Mouse (Mus musculus): ENCODE measurements around the gene F12. TPM values are rescaled to one million over a fixed set of nuclear protein-coding genes. Genes with fewer than 3 reads are reported as not detected.
A peak's percentile ranks its signal among the peaks of the same experiment; 100 is the strongest.

F12 gene
- polyA plus RNA-seq, 1 experiment = 0.41 TPM

GRCm38 (mm10) chr13:55374206-55374924 lies 52.2 kb downstream of the F12 start:
- TF ChIP-seq CTCF (IDR thresholded peaks at IDR 0.05; ENCODE audit: extremely low read depth, insufficient read length, insufficient replicate concordance, low read depth, low read length) (no peak), POLR2A (IDR thresholded peaks at IDR 0.05; ENCODE audit: low read depth, low read length) (no peak)
- H3K27ac ChIP-seq (ENCODE audit: insufficient read depth, low read depth, low read length) = peak overlapping the region; percentile 75
- no peak overlapping the region for H3K4me3 ChIP-seq (ENCODE audit: low read depth, low read length)
- 31% methylated on average over 6 of the region's 6 CpGs for WGBS
- H3K27me3 ChIP-seq (ENCODE audit: control insufficient read depth, insufficient read depth, low read length) = no peaks in the 10 kb centered on the region
- H3K4me1 ChIP-seq (ENCODE audit: control insufficient read depth, insufficient read depth, insufficient read length, low read length) = peaks cover 61% of the 10 kb centered on the region
- no peaks in the 10 kb centered on the region for H3K36me3 ChIP-seq (ENCODE audit: control insufficient read depth, insufficient read depth, low read length)

- WGBS = 78% methylated on average over 5 of the region's 5 CpGs
- H3K4me3 ChIP-seq (ENCODE audit: low read depth, low read length) = no peak overlapping the region
These were observed 54.9 kb downstream of the F12 start for GRCm38 (mm10) chr13:55371740-55372139.

GRCm38 (mm10) chr13:55371007-55371681 lies 55.4 kb downstream of the F12 start:
- H3K4me3 ChIP-seq (ENCODE audit: low read depth, low read length) = peak overlapping the region; percentile 25
- no peaks in the 10 kb centered on the region for H3K27me3 ChIP-seq (ENCODE audit: control insufficient read depth, insufficient read depth, low read length)
- no peak for TF ChIP-seq CTCF (IDR thresholded peaks at IDR 0.05; ENCODE audit: extremely low read depth, insufficient read length, insufficient replicate concordance, low read depth, low read length)
- TF ChIP-seq POLR2A (IDR thresholded peaks at IDR 0.05; ENCODE audit: low read depth, low read length) = no peak
- WGBS = 72% methylated on average over 8 of the region's 8 CpGs
- no peak overlapping the region for H3K27ac ChIP-seq (ENCODE audit: insufficient read depth, low read depth, low read length)
- peaks cover 60% of the 10 kb centered on the region for H3K4me1 ChIP-seq (ENCODE audit: control insufficient read depth, insufficient read depth, insufficient read length, low read length)
- H3K36me3 ChIP-seq (ENCODE audit: control insufficient read depth, insufficient read depth, low read length) = no peaks in the 10 kb centered on the region

More at GRCm38 (mm10) chr13:55371740-55372139, 54.9 kb downstream of the F12 start:
- Histone ChIP-seq H3K27ac (ENCODE audit: insufficient read depth, low read depth, low read length) (no peak overlapping the region), H3K27me3 (ENCODE audit: control insufficient read depth, insufficient read depth, low read length) (no peaks in the 10 kb centered on the region), H3K4me1 (ENCODE audit: control insufficient read depth, insufficient read depth, insufficient read length, low read length) (peaks cover 60% of the 10 kb centered on the region), H3K36me3 (ENCODE audit: control insufficient read depth, insufficient read depth, low read length) (no peaks in the 10 kb centered on the region)
- no peak for TF ChIP-seq CTCF (IDR thresholded peaks at IDR 0.05; ENCODE audit: extremely low read depth, insufficient read length, insufficient replicate concordance, low read depth, low read length)
- no peak for TF ChIP-seq POLR2A (IDR thresholded peaks at IDR 0.05; ENCODE audit: low read depth, low read length)

GRCm38 (mm10) chr13:55370234-55370633 lies 56.4 kb downstream of the F12 start:
- Histone ChIP-seq H3K4me1 (ENCODE audit: control insufficient read depth, insufficient read depth, insufficient read length, low read length) (peaks cover 54% of the 10 kb centered on the region), H3K36me3 (ENCODE audit: control insufficient read depth, insufficient read depth, low read length) (no peaks in the 10 kb centered on the region), H3K27ac (ENCODE audit: insufficient read depth, low read depth, low read length) (peak overlapping the region; percentile 68), H3K4me3 (ENCODE audit: low read depth, low read length) (peak overlapping the region; percentile 65), H3K27me3 (ENCODE audit: control insufficient read depth, insufficient read depth, low read length) (no peaks in the 10 kb centered on the region)
- 34% methylated on average over 3 of the region's 3 CpGs for WGBS
- TF ChIP-seq CTCF (IDR thresholded peaks at IDR 0.05; ENCODE audit: extremely low read depth, insufficient read length, insufficient replicate concordance, low read depth, low read length) = no peak
- TF ChIP-seq POLR2A (IDR thresholded peaks at IDR 0.05; ENCODE audit: low read depth, low read length) = no peak

- peaks cover 50% of the 10 kb centered on the region for H3K4me1 ChIP-seq (ENCODE audit: control insufficient read depth, insufficient read depth, insufficient read length, low read length)
- 30% methylated on average over 13 of the region's 13 CpGs for WGBS
- TF ChIP-seq POLR2A (IDR thresholded peaks at IDR 0.05; ENCODE audit: low read depth, low read length) (no peak; the same call in 1 of the 2 replicates), CTCF (IDR thresholded peaks at IDR 0.05; ENCODE audit: extremely low read depth, insufficient read length, insufficient replicate concordance, low read depth, low read length) (no peak)
- H3K36me3 ChIP-seq (ENCODE audit: control insufficient read depth, insufficient read depth, low read length) = no peaks in the 10 kb centered on the region
- peak within 1 kb of the TSS; percentile 65 for H3K4me3 ChIP-seq (ENCODE audit: low read depth, low read length)
- no peaks in the 10 kb centered on the region for H3K27me3 ChIP-seq (ENCODE audit: control insufficient read depth, insufficient read depth, low read length)
- peak within 1 kb of the TSS; percentile 68 for H3K27ac ChIP-seq (ENCODE audit: insufficient read depth, low read depth, low read length)
These were observed 57.0 kb downstream of the F12 start, which contains the start of gene Rgs14 for GRCm38 (mm10) chr13:55369531-55370114. TSS of gene Rgs14 (plus strand) at chr13:55369732.

GRCm38 (mm10) chr13:55368401-55368800 lies 58.2 kb downstream of the F12 start:
- 72% methylated on average over 7 of the region's 7 CpGs for WGBS
- TF ChIP-seq CTCF (IDR thresholded peaks at IDR 0.05; ENCODE audit: extremely low read depth, insufficient read length, insufficient replicate concordance, low read depth, low read length) (peak; percentile 47; the same call in 1 of the 2 replicates), POLR2A (IDR thresholded peaks at IDR 0.05; ENCODE audit: low read depth, low read length) (no peak)
- H3K4me3 ChIP-seq (ENCODE audit: low read depth, low read length) = no peak overlapping the region
- no peaks in the 10 kb centered on the region for H3K36me3 ChIP-seq (ENCODE audit: control insufficient read depth, insufficient read depth, low read length)
- peaks cover 43% of the 10 kb centered on the region for H3K4me1 ChIP-seq (ENCODE audit: control insufficient read depth, insufficient read depth, insufficient read length, low read length)
- no peaks in the 10 kb centered on the region for H3K27me3 ChIP-seq (ENCODE audit: control insufficient read depth, insufficient read depth, low read length)
- H3K27ac ChIP-seq (ENCODE audit: insufficient read depth, low read depth, low read length) = no peak overlapping the region

Other genes starting within 250 kb of the F12 start
- gene Nsd1, start 217.0 kb downstream of the F12 start, polyA plus RNA-seq (2012; rRNA removed) = 6.9 and 16.3 TPM in 2 replicates
- gene Prelid1, start 106.3 kb downstream of the F12 start, polyA plus RNA-seq (2012; rRNA removed) = 383 and 921 TPM in 2 replicates
- 54.9 and 101 TPM in 2 replicates for gene Rab24, start 104.8 kb downstream of the F12 start, polyA plus RNA-seq (2012; rRNA removed)
- gene Mxd3, start 97.0 kb downstream of the F12 start, polyA plus RNA-seq (2012; rRNA removed) = 5.1 and 8.5 TPM in 2 replicates
- 63.0 and 107 TPM in 2 replicates for gene Lman2, start 64.0 kb downstream of the F12 start, polyA plus RNA-seq (2012; rRNA removed)
- gene Rgs14, start 57.1 kb downstream of the F12 start, polyA plus RNA-seq (2012; rRNA removed) = 5.9 and 14.6 TPM in 2 replicates
- gene Slc34a1, start 28.6 kb downstream of the F12 start, polyA plus RNA-seq (2012; rRNA removed) = 0.05 and 0.60 TPM in 2 replicates
- gene Pfn3, start 11.6 kb downstream of the F12 start, polyA plus RNA-seq (2012; rRNA removed) = not detected in 2 replicates
- gene Grk6, start 18.3 kb upstream of the F12 start, polyA plus RNA-seq (2012; rRNA removed) = 21.1 and 38.4 TPM in 2 replicates
- 5.9 and 8.2 TPM in 2 replicates for gene Prr7, start 37.5 kb upstream of the F12 start, polyA plus RNA-seq (2012; rRNA removed)
- 8.9 and 9.8 TPM in 2 replicates for gene Dbn1, start 61.3 kb upstream of the F12 start, polyA plus RNA-seq (2012; rRNA removed)
- gene Pdlim7, start 86.9 kb upstream of the F12 start, polyA plus RNA-seq (2012; rRNA removed) = 57.1 and 60.2 TPM in 2 replicates
- gene Dok3, start 102.5 kb upstream of the F12 start, polyA plus RNA-seq (2012; rRNA removed) = 14.1 and 25.7 TPM in 2 replicates
- gene Ddx41, start 109.9 kb upstream of the F12 start, polyA plus RNA-seq (2012; rRNA removed) = 27.3 and 53.6 TPM in 2 replicates
- 51.0 and 76.9 TPM in 2 replicates for gene Fam193b, start 144.3 kb upstream of the F12 start, polyA plus RNA-seq (2012; rRNA removed)
- 17.6 and 21.1 TPM in 2 replicates for gene Tmed9, start 146.9 kb upstream of the F12 start, polyA plus RNA-seq (2012; rRNA removed)
- 11.4 and 16.7 TPM in 2 replicates for gene B4galt7, start 173.1 kb upstream of the F12 start, polyA plus RNA-seq (2012; rRNA removed)
- 3.8 and 5.7 TPM in 2 replicates for gene Caml, start 196.2 kb upstream of the F12 start, polyA plus RNA-seq (2012; rRNA removed)
- 2.2 and 5.1 TPM in 2 replicates for gene Ddx46, start 208.2 kb upstream of the F12 start, polyA plus RNA-seq (2012; rRNA removed)